Mouse (Mus musculus): ENCODE measurements at regions not wholly inside any gene's neighbourhood (a gene's known extent, or its start where the extent isn't known, plus 50 kb on each side); places are given as distances from the start of the nearest gene placed in this dataset.

DNA sequence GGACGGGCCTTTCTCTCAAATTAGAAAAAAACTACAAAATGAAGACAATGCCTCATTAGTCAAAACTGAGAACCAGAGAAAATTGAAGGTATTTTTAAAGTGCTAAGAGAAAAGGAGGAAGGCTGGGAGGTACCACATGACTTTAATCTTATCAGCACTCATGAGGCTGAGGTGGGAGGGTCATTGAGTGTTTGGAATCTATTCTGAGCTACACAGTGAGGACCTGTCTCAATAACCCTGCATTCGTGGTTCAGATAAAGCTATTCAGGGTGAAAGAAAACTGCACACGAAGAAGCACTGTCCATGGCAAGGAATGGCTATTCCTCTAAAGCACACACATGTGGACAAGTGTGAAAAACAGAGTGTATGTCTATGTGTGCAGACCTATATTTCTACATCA, 644.0 kb downstream of the Sqor start:
- Histone ChIP-seq H3K4me3 (ENCODE audit: low read length) (no peak overlapping the region), H3K4me1 (ENCODE audit: control insufficient read depth, insufficient read depth, low read length) (no peaks in the 10 kb centered on the region), H3K9me3 (ENCODE audit: control insufficient read depth, low read length) (no peaks in the 10 kb centered on the region), H3K4me2 (replicated peaks; ENCODE audit: low read depth, low read length) (no peak overlapping the region), H3K9ac (ENCODE audit: low read depth, low read length) (no peak overlapping the region), H3K27me3 (ENCODE audit: control insufficient read depth, insufficient read depth, low read length) (no peaks in the 10 kb centered on the region), H3K36me3 (ENCODE audit: control insufficient read depth, insufficient read depth, low read length) (no peaks in the 10 kb centered on the region), H3K27ac (ENCODE audit: low read depth, low read length) (no peak overlapping the region)
- ATAC-seq (ENCODE audit: low FRiP score, low TSS enrichment), result no peak
- 69% methylated on average over 3 of the region's 3 CpGs for WGBS

DNA sequence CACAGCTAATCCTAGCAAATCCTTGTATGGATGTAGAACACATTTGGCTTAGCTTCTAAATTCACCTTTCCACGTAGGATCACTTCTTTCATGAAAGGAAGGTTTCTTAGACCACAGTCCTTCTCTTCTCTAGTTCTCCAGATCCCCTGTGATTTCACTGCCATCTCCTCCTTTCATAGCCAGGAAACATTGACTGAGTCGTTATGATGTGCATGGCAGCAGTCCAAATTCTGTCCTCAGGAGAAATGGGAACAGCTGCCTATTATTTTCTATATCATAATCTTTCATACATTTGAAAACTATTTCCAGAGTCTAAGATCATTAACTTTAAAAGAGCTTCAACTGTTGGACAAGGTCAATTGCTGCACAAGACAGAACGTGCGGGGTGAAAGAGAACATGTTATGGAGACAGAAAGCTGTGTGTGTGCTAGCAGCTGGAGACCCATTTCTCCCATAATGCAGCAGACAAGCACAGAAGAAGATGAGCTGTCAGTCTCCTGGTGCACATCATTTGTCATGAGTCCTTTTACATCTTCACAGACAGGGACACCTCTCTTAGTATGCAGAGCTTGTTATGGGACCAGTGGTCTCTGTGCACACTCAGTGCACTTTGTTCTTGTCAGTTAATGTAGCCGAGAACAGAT, 631.6 kb upstream of the Sema6d start:
- no peak for ATAC-seq (ENCODE audit: low FRiP score, low TSS enrichment)
- WGBS, result 70% methylated on average over 5 of the region's 5 CpGs

GRCm38 (mm10) chr2:123473840-123474239, 615.9 kb upstream of the Sema6d start:
- no peak overlapping the region for H3K4me2 ChIP-seq (replicated peaks; ENCODE audit: low read depth, low read length)
- no peak overlapping the region for H3K9ac ChIP-seq (ENCODE audit: low read depth, low read length)
- H3K27ac ChIP-seq (ENCODE audit: low read depth, low read length), result no peak overlapping the region
- no peaks in the 10 kb centered on the region for H3K4me1 ChIP-seq (ENCODE audit: control insufficient read depth, insufficient read depth, low read length)
- no peak for ATAC-seq (ENCODE audit: low FRiP score, low TSS enrichment)
- no peaks in the 10 kb centered on the region for H3K9me3 ChIP-seq (ENCODE audit: control insufficient read depth, low read length)
- WGBS, result 58% methylated on average over 2 of the region's 2 CpGs
- no peaks in the 10 kb centered on the region for H3K36me3 ChIP-seq (ENCODE audit: control insufficient read depth, insufficient read depth, low read length)
- no peaks in the 10 kb centered on the region for H3K27me3 ChIP-seq (ENCODE audit: control insufficient read depth, insufficient read depth, low read length)
- no peak overlapping the region for H3K4me3 ChIP-seq (ENCODE audit: low read length)

More for the DNA sequence above, 631.6 kb upstream of the Sema6d start:
- H3K36me3 ChIP-seq (ENCODE audit: control insufficient read depth, insufficient read depth, low read length), result no peaks in the 10 kb centered on the region
- H3K9ac ChIP-seq (ENCODE audit: low read depth, low read length), result no peak overlapping the region
- H3K27ac ChIP-seq (ENCODE audit: low read depth, low read length), result no peak overlapping the region
- H3K9me3 ChIP-seq (ENCODE audit: control insufficient read depth, low read length), result no peaks in the 10 kb centered on the region
- H3K4me2 ChIP-seq (replicated peaks; ENCODE audit: low read depth, low read length), result no peak overlapping the region
- H3K27me3 ChIP-seq (ENCODE audit: control insufficient read depth, insufficient read depth, low read length), result no peaks in the 10 kb centered on the region
- H3K4me1 ChIP-seq (ENCODE audit: control insufficient read depth, insufficient read depth, low read length), result no peaks in the 10 kb centered on the region
- H3K4me3 ChIP-seq (ENCODE audit: low read length), result no peak overlapping the region

DNA sequence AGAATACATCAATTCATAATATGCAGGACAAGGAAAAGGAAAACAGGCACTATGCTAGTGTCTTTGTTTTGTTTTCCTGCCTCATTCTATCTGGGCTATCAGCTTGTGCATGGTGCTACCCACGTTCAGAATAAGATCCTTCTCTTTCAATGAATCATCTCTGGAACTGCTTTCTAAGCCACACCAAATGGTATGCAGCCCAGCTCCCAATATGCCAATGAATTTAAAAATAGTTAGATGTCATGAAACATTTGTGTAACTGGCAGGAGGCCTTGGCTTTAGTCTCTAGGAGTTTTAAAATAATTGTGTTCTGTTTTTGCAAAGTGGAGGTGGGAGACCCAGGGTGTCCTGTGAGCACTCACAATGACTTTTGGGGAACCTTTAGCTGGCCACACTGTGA, 603.1 kb upstream of the Sema6d start:
- 43% methylated on average over 1 of the region's 1 CpGs for WGBS

GRCm38 (mm10) chr2:123506162-123506561, 583.6 kb upstream of the Sema6d start:
- 71% methylated on average over 1 of the region's 1 CpGs for WGBS
- ATAC-seq (ENCODE audit: low FRiP score, low TSS enrichment), result no peak
- no peaks in the 10 kb centered on the region for H3K9me3 ChIP-seq (ENCODE audit: control insufficient read depth, low read length)
- no peaks in the 10 kb centered on the region for H3K36me3 ChIP-seq (ENCODE audit: control insufficient read depth, insufficient read depth, low read length)
- no peak overlapping the region for H3K27ac ChIP-seq (ENCODE audit: low read depth, low read length)
- no peaks in the 10 kb centered on the region for H3K27me3 ChIP-seq (ENCODE audit: control insufficient read depth, insufficient read depth, low read length)
- H3K4me2 ChIP-seq (replicated peaks; ENCODE audit: low read depth, low read length), result no peak overlapping the region
- H3K4me1 ChIP-seq (ENCODE audit: control insufficient read depth, insufficient read depth, low read length), result no peaks in the 10 kb centered on the region
- no peak overlapping the region for H3K4me3 ChIP-seq (ENCODE audit: low read length)
- H3K9ac ChIP-seq (ENCODE audit: low read depth, low read length), result no peak overlapping the region

More for the DNA sequence above, 603.1 kb upstream of the Sema6d start:
- Histone ChIP-seq H3K27ac (ENCODE audit: low read depth, low read length) (no peak overlapping the region), H3K4me1 (ENCODE audit: control insufficient read depth, insufficient read depth, low read length) (no peaks in the 10 kb centered on the region), H3K9ac (ENCODE audit: low read depth, low read length) (no peak overlapping the region), H3K27me3 (ENCODE audit: control insufficient read depth, insufficient read depth, low read length) (no peaks in the 10 kb centered on the region), H3K4me3 (ENCODE audit: low read length) (no peak overlapping the region), H3K4me2 (replicated peaks; ENCODE audit: low read depth, low read length) (no peak overlapping the region), H3K36me3 (ENCODE audit: control insufficient read depth, insufficient read depth, low read length) (no peaks in the 10 kb centered on the region), H3K9me3 (ENCODE audit: control insufficient read depth, low read length) (no peaks in the 10 kb centered on the region)
- no peak for ATAC-seq (ENCODE audit: low FRiP score, low TSS enrichment)

GRCm38 (mm10) chr2:123507095-123507494, 582.7 kb upstream of the Sema6d start:
- no peak overlapping the region for H3K9ac ChIP-seq (ENCODE audit: low read depth, low read length)
- no peaks in the 10 kb centered on the region for H3K27me3 ChIP-seq (ENCODE audit: control insufficient read depth, insufficient read depth, low read length)
- H3K4me1 ChIP-seq (ENCODE audit: control insufficient read depth, insufficient read depth, low read length), result no peaks in the 10 kb centered on the region
- no peaks in the 10 kb centered on the region for H3K9me3 ChIP-seq (ENCODE audit: control insufficient read depth, low read length)
- H3K36me3 ChIP-seq (ENCODE audit: control insufficient read depth, insufficient read depth, low read length), result no peaks in the 10 kb centered on the region
- H3K27ac ChIP-seq (ENCODE audit: low read depth, low read length), result no peak overlapping the region
- no peak for ATAC-seq (ENCODE audit: low FRiP score, low TSS enrichment)
- no peak overlapping the region for H3K4me3 ChIP-seq (ENCODE audit: low read length)
- no peak overlapping the region for H3K4me2 ChIP-seq (replicated peaks; ENCODE audit: low read depth, low read length)

DNA sequence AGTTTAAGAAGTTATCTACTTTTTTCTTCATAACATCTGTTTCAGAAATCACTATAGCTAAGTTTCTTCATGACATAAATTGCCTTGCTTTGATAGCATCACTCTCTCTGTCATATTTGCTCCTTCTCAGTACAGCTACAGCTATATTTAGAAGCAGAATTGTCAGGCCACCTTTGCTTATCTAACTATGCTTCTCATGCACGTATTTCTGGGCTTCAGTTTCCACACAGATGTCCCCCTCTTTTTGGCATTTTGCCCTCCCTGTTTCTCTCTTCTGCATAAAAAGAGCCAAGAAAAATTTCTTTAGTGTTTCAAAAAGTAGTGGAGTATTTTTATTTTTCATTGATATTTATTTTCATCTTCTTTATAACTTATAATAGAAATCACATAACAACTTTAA, 560.9 kb upstream of the Sema6d start:
- Histone ChIP-seq H3K4me2 (replicated peaks; ENCODE audit: low read depth, low read length) (no peak overlapping the region), H3K27ac (ENCODE audit: low read depth, low read length) (no peak overlapping the region), H3K27me3 (ENCODE audit: control insufficient read depth, insufficient read depth, low read length) (no peaks in the 10 kb centered on the region), H3K9ac (ENCODE audit: low read depth, low read length) (no peak overlapping the region), H3K4me1 (ENCODE audit: control insufficient read depth, insufficient read depth, low read length) (no peaks in the 10 kb centered on the region), H3K9me3 (ENCODE audit: control insufficient read depth, low read length) (no peaks in the 10 kb centered on the region), H3K4me3 (ENCODE audit: low read length) (no peak overlapping the region), H3K36me3 (ENCODE audit: control insufficient read depth, insufficient read depth, low read length) (no peaks in the 10 kb centered on the region)
- no peak for ATAC-seq (ENCODE audit: low FRiP score, low TSS enrichment)
- WGBS, result 79% methylated on average over 1 of the region's 1 CpGs

DNA sequence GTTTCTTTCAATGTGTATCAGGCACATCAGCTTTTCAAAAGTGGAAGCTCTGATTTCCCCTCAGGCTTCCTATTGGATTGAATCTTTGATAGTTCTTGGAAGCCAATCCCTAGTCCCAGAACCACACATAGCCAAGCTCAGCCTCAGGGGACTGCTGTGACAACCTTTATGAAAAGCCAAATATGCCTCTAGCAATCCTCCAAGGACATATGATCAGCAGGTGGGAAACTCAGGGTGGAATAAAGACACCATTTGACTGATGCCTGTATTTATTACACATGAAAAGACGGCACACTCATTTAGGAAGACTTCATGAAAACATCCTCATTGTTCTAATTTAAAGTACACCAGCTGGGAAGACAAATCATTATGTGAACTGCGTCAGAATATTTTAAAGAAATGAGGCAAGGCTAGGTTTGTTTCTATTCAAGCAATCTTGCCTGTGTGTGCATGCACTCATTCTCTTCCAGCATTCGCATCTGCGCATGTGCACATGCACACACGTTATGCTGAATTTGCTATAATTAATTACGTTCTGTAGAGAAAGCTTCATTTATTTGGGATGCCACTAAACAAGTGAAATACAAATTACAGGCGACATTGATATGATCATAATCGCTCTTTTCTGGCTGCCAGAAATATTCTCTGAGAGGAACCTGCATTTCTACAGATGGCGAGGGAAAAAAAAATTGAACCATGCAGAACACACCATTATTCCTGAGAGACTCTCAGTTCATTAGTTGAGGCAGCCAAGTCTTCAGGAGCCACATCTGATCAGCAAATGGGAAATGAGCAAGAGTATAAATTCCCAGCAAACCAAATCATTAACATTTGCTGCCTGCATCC, 556.6 kb upstream of the Sema6d start:
- no peaks in the 10 kb centered on the region for H3K9me3 ChIP-seq (ENCODE audit: control insufficient read depth, low read length)
- no peak for ATAC-seq (ENCODE audit: low FRiP score, low TSS enrichment)
- H3K4me1 ChIP-seq (ENCODE audit: control insufficient read depth, insufficient read depth, low read length), result no peaks in the 10 kb centered on the region
- H3K4me3 ChIP-seq (ENCODE audit: low read length), result no peak overlapping the region
- 87% methylated on average over 9 of the region's 9 CpGs for WGBS
- no peaks in the 10 kb centered on the region for H3K36me3 ChIP-seq (ENCODE audit: control insufficient read depth, insufficient read depth, low read length)
- no peaks in the 10 kb centered on the region for H3K27me3 ChIP-seq (ENCODE audit: control insufficient read depth, insufficient read depth, low read length)
- no peak overlapping the region for H3K27ac ChIP-seq (ENCODE audit: low read depth, low read length)
- H3K9ac ChIP-seq (ENCODE audit: low read depth, low read length), result no peak overlapping the region
- no peak overlapping the region for H3K4me2 ChIP-seq (replicated peaks; ENCODE audit: low read depth, low read length)

DNA sequence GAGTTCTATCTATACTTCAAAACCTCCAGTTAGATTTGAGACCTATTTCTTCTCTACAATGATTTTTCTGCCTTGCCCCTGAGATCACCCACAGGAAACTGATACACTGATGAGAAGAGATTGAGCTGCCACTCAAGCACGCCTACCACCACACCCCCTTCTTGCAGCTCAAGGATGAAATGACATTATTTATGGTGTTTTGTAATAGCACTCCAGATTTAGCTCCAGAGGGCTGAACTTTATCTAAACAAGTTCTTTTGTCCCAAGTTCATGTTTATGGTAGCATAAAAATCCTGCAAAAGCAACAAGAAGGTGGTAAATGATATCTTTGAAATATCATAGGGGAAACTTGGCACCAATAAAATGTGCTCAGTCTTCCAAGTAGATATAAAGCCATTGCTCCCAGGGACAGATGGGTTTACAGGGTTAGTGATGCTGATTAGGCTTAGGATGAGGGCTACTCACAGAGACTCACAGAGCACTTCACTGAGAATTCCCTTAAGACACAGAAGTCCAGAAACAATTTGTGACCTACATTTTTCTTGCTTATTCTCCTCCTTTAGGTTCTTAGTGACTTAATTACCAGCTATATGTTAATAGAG, 538.4 kb upstream of the Sema6d start:
- Histone ChIP-seq H3K4me3 (ENCODE audit: low read length) (no peak overlapping the region), H3K27me3 (ENCODE audit: control insufficient read depth, insufficient read depth, low read length) (no peaks in the 10 kb centered on the region), H3K9me3 (ENCODE audit: control insufficient read depth, low read length) (no peaks in the 10 kb centered on the region), H3K4me2 (replicated peaks; ENCODE audit: low read depth, low read length) (no peak overlapping the region), H3K27ac (ENCODE audit: low read depth, low read length) (no peak overlapping the region), H3K4me1 (ENCODE audit: control insufficient read depth, insufficient read depth, low read length) (no peaks in the 10 kb centered on the region), H3K9ac (ENCODE audit: low read depth, low read length) (no peak overlapping the region), H3K36me3 (ENCODE audit: control insufficient read depth, insufficient read depth, low read length) (no peaks in the 10 kb centered on the region)
- ATAC-seq (ENCODE audit: low FRiP score, low TSS enrichment), result peak; percentile 97
- WGBS, result 12% methylated on average over 1 of the region's 1 CpGs
